Mouse (Mus musculus) lung, adult 2 months (tissue): Measurements from ENCODE around the gene Llgl2.

Source experiments
- CTCF ChIP-seq: fragments of 200-500 bp; IDR thresholded peaks from 2 replicates; pipeline ENCODE4 v1.5.1; 2011; ENCODE audit warnings: mild to moderate bottlenecking, low read length, control low read depth; ENCODE audit not compliant: insufficient read depth
- POLR2A ChIP-seq: fragments of 200-500 bp; IDR thresholded peaks from 2 replicates; pipeline ENCODE4 v1.6.1; 2011; ENCODE audit warnings: low read depth, mild to moderate bottlenecking, control low read depth, low read length, borderline replicate concordance; ENCODE audit errors: extremely low read depth

- TF ChIP-seq CTCF (no peak), POLR2A (no peak)
Observed at GRCm38 (mm10) chr11:115833021-115833513, 9.2 kb downstream of the Llgl2 start.
